Comparison of ENCODE assay signal across 7 mouse cellular contexts in the genomic region with DNA sequence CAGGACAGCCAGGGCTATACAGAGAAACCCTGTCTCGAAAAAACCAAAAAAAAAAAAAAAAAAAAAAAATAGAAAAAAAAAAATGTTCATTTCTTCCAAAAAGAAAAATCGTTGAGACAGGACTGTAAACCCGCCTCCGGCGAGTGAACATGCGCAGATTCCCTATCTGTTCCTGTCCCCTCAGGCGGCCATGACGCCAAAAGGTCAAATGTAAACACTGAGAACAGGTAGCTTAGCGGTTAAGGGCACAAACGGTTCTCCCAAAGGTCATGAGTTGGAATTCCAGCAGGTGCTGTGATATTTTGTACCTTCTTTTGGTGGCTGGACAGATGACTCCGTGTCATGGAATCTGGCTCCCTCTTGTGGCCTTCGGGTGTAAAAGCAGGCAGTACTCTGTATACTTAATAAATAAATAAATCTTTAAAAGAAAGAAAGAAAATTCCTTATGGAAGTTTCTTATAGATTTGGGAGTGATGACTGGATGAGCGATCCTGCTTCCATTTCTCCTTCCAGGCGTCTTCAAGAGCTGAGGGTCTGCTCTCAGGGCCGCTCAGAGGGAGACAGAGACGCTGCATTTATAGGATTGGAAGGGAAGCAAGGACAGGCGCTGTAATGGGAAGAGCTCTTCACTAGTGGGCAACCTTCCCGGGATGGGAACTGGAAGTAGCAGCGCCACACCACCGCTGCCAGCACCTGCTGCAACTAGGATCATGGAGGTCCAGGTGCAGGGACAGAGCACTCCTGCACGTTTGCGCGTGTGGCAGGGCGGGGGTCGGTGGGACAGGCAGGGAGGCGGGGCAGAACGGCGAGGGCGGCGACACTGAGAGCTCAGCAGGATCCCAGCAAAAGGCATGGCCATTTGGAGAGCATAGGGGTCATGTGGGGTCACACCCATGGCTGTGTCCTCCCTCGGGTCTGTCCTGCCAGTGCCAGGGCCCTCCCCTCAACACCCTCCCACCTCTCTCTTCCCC.
DNase-seq lines count a peak whose midpoint lies in the region; TF ChIP-seq lines count a peak whose summit lies in the region.
"Not testable (repeated sequence)": the region's sequence is repeated elsewhere in the genome, so short reads cannot be mapped to it uniquely, and the experiment has no call there.

No protein-coding gene starts in this region.

- DNase-seq in MEL (ENCODE audit: low read depth, low spot score), result peak; percentile 20
- DNase-seq in ZHBTc4 (ENCODE audit: low read depth, low spot score), result peak; percentile 94
- DNase-seq in adrenal gland, postnatal 36 days, result peak; percentile 7 to 22
- peak; percentile 28 for DNase-seq in kidney, adult 9 months
- peak; percentile 1 for DNase-seq in lung, postnatal 10 days

- H3K27ac ChIP-seq in ES-Bruce4 (ENCODE audit: insufficient read depth, low read length); MEL (ENCODE audit: control insufficient read depth, low read depth, low read length): not testable (repeated sequence)
- H3K27ac ChIP-seq in testis, adult 2 months (ENCODE audit: control insufficient read depth, insufficient read depth, low read depth, low read length), result peak overlapping the region; percentile 74

- TF ChIP-seq RAD21 in MEL (IDR thresholded peaks at IDR 0.05; ENCODE audit: low read depth, low read length), result peak; percentile 9

- H3K4me1 ChIP-seq in ES-Bruce4 (ENCODE audit: control insufficient read depth, insufficient read depth, low read length); MEL (ENCODE audit: control insufficient read depth in 1 of 2, insufficient read depth in 2 of 2, low read length in 2 of 2); testis, adult 2 months (ENCODE audit: control insufficient read depth, insufficient read depth, low read length): not testable (repeated sequence)

- H3K27me3 ChIP-seq in ES-Bruce4 (ENCODE audit: control insufficient read depth, insufficient read depth, low read length, poor library complexity, severe bottlenecking); MEL (ENCODE audit: control insufficient read depth in 1 of 2, insufficient read depth in 2 of 2, low read length in 2 of 2); testis, adult 2 months (ENCODE audit: control insufficient read depth, insufficient read depth, low read length): not testable (repeated sequence)

- H3K79me2 ChIP-seq in MEL (ENCODE audit: control insufficient read depth, insufficient read depth, low read length, poor library complexity), result not testable (repeated sequence)

- peak; percentile 57; the same call in 1 of the 2 replicates for TF ChIP-seq EP300 in ES-Bruce4 (IDR thresholded peaks at IDR 0.05; ENCODE audit: insufficient read depth, low read depth, low read length)
- not testable (repeated sequence) for TF ChIP-seq EP300 in MEL (IDR thresholded peaks at IDR 0.05; ENCODE audit: low read depth in 1 of 2, low read length in 2 of 2)

- not testable (repeated sequence) for TF ChIP-seq POLR2A in ES-Bruce4 (IDR thresholded peaks at IDR 0.05; ENCODE audit: insufficient read depth, low read length); MEL (IDR thresholded peaks at IDR 0.05; ENCODE audit: control insufficient read depth in 1 of 2, insufficient read depth in 1 of 2, low read depth in 1 of 2, low read length in 2 of 2, poor library complexity in 1 of 2)
- TF ChIP-seq POLR2A in testis, adult 2 months (IDR thresholded peaks at IDR 0.05; ENCODE audit: control insufficient read depth, low read depth, low read length), result peak; percentile 43; the same call in 1 of the 2 replicates

- not testable (repeated sequence) for H3K36me3 ChIP-seq in ES-Bruce4 (ENCODE audit: control insufficient read depth, insufficient read depth, low read length, poor library complexity, severe bottlenecking); MEL (ENCODE audit: control insufficient read depth in 1 of 2, insufficient read depth in 2 of 2, low read length in 2 of 2); testis, adult 2 months (ENCODE audit: control insufficient read depth, insufficient read depth, low read length)

- not testable (repeated sequence) for H3K9ac ChIP-seq in ES-Bruce4 (ENCODE audit: low read depth, poor library complexity, severe bottlenecking); MEL (ENCODE audit: control insufficient read depth, low read depth, low read length, poor library complexity, severe bottlenecking)

- H3K4me3 ChIP-seq in ES-Bruce4 (ENCODE audit: low read depth, low read length), result peak overlapping the region; percentile 60
- H3K4me3 ChIP-seq in MEL (ENCODE audit: control insufficient read depth in 1 of 2, insufficient read depth in 1 of 2, low read depth in 2 of 2, low read length in 2 of 2), result not testable (repeated sequence)
- H3K4me3 ChIP-seq in testis, adult 2 months (ENCODE audit: control insufficient read depth, low read depth, low read length), result peak overlapping the region; percentile 85

- TF ChIP-seq CTCF in ES-Bruce4 (IDR thresholded peaks at IDR 0.05; ENCODE audit: low read depth, low read length), result peak; percentile 12
- peak in 1 of 3 experiments; percentile 35; a peak in 2 of 6 replicates for TF ChIP-seq CTCF in MEL (IDR thresholded peaks at IDR 0.05 in 2 of 3, conservative IDR thresholded peaks at IDR 0.05 in 1 of 3; ENCODE audit: control insufficient read depth in 1 of 3, insufficient read depth in 1 of 3, low read depth in 2 of 3, low read length in 3 of 3, poor library complexity in 1 of 3, severe bottlenecking in 1 of 3)
- 0 out of 2 replicates have a peak, but pooled peaks have one; percentile 8 for TF ChIP-seq CTCF in testis, adult 2 months (IDR thresholded peaks at IDR 0.05; ENCODE audit: control insufficient read depth, insufficient read depth, insufficient replicate concordance, low read depth, low read length)

- not testable (repeated sequence) for H3K9me3 ChIP-seq in ES-Bruce4 (replicated peaks; ENCODE audit: control insufficient read depth, insufficient read depth, low read length, poor library complexity, severe bottlenecking); MEL (replicated peaks; ENCODE audit: insufficient read depth, low read length)

Comparison
In these comparisons a context has a peak if more than half of its experiments do, and no peak if none do; other contexts are left out.
1. DNase-seq: peak in every context shown above with its lines; median percentile 94 in ZHBTc4; 28 in kidney, adult 9 months; 20 in MEL; 14 in adrenal gland, postnatal 36 days; 1 in lung, postnatal 10 days.